Mouse (Mus musculus) cerebellum, postnatal 10 days (tissue): ENCODE data around the gene Gm6657.
A peak's percentile ranks its signal among the peaks of the same experiment; 100 is the strongest.

Source experiments
- DNase-seq, 2 experiments: peaks; one replicate each; pipeline ENCODE4 v3.0.0; 2021; ENCODE audit warnings: mixed read lengths in 2 of 2

The Gm6657 gene

GRCm38 (mm10) chr12:78193942-78194341, at the start of gene Gm6657:
TSS of gene Gm6657 (plus strand) at chr12:78194242.
- peak in 1 of 2 experiments; percentile 3 for DNase-seq

GRCm38 (mm10) chr12:78153308-78154002, 40.6 kb upstream of the Gm6657 start:
- DNase-seq: no peak

- no peak for DNase-seq
Measured at GRCm38 (mm10) chr12:78170178-78170577, 23.9 kb upstream of the Gm6657 start.

- DNase-seq: no peak
Measured at GRCm38 (mm10) chr12:78173945-78174344, 20.1 kb upstream of the Gm6657 start.

- DNase-seq: no peak
Measured at GRCm38 (mm10) chr12:78174671-78175070, 19.4 kb upstream of the Gm6657 start.

- no peak for DNase-seq
Measured at GRCm38 (mm10) chr12:78181452-78181851, 12.6 kb upstream of the Gm6657 start.

- no peak for DNase-seq
Measured at GRCm38 (mm10) chr12:78195368-78195767, 1.3 kb downstream of the Gm6657 start.

- no peak for DNase-seq
Measured at GRCm38 (mm10) chr12:78203646-78204045, 9.6 kb downstream of the Gm6657 start.

GRCm38 (mm10) chr12:78205915-78206570, 12.0 kb downstream of the Gm6657 start:
- peak; percentile 73 to 80 for DNase-seq

- peak in 1 of 2 experiments; percentile 14 for DNase-seq
Measured at GRCm38 (mm10) chr12:78206571-78206960, 12.5 kb downstream of the Gm6657 start.

GRCm38 (mm10) chr12:78209856-78210255, 15.8 kb downstream of the Gm6657 start:
- no peak for DNase-seq

GRCm38 (mm10) chr12:78215490-78215889, 21.4 kb downstream of the Gm6657 start:
- no peak for DNase-seq

- no peak for DNase-seq
Measured at GRCm38 (mm10) chr12:78219191-78219825, 25.3 kb downstream of the Gm6657 start.

- DNase-seq: peak; percentile 92 to 94
Measured at GRCm38 (mm10) chr12:78225707-78226518, 31.9 kb downstream of the Gm6657 start, which contains the start of gene Gphn. TSS of gene Gphn (plus strand) at chr12:78226379.

GRCm38 (mm10) chr12:78226519-78226875, 32.5 kb downstream of the Gm6657 start:
- DNase-seq: peak in 1 of 2 experiments; percentile 95

GRCm38 (mm10) chr12:78227021-78227932, 33.2 kb downstream of the Gm6657 start:
- DNase-seq: peak; percentile 71 to 73

GRCm38 (mm10) chr12:78228139-78228538, 34.1 kb downstream of the Gm6657 start:
- peak in 1 of 2 experiments; percentile 8 for DNase-seq

- no peak for DNase-seq
Measured at GRCm38 (mm10) chr12:78232560-78232959, 38.5 kb downstream of the Gm6657 start.

- no peak for DNase-seq
Measured at GRCm38 (mm10) chr12:78248366-78248765, 54.3 kb downstream of the Gm6657 start.

GRCm38 (mm10) chr12:78249151-78249550, 55.1 kb downstream of the Gm6657 start:
- DNase-seq: no peak
